Mouse (Mus musculus) yolk sac, embryonic 10.5 days (tissue): Measurements from ENCODE around the gene Arid5b.

ENCODE experiments used
- DNase-seq: peaks from one replicate; pipeline ENCODE4 v3.0.0-alpha.2; 2017; ENCODE audit warnings: low spot score

Gene Arid5b

DNA sequence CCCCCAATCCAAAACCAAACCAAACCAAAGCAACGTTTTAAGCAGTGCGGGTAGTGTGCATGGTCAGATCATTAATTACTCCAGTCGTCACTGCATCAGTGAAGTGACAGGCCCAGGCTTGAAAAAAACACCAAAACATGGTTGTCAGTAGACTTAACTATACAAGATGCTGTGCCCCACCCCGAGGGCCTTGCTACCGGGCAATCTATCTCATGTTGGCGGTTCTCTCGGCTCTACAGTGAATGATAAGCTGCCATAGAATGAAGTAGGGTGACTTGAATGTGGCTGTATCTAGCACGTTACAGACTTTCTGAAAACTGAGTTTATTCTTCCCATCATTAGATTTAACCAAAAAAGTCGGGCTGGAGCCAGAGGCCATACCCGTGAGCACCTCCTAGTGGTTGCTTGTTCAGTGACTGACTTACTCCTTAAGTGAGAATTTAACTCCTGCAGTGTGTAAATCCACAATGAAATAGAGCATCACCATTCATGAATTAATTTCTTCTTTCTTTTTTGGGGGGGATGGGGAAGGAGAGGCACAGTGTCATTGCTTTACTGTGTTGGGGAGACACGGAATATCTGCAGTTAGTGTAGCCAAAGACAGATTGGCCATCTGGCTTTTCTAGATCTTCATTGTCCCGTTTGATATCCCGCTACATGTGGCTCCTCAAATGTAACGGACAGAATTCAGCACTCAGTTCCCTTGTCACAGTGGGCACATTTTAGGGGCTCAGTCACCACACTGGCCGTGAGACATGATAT lies 188.9 kb downstream of the Arid5b start:
- no peak for DNase-seq

DNA sequence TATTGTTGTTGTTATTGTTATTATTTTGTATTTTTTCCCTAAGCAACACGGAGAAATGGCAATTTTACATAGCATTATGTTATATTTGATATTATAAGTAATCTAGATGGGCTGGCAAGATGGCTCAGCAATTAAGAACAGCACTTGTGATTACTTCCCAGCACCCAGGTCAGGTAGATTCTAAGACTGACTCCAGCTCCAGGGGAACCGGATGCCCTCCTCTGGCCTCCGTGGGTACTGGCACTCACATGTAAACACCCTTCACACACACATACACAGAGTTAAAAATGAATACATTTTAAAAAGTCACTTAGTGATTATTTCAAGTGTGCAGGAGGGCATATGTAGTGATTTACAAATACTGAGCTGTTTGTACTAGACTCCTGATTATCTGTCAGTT lies 190.8 kb downstream of the Arid5b start:
- no peak for DNase-seq

DNA sequence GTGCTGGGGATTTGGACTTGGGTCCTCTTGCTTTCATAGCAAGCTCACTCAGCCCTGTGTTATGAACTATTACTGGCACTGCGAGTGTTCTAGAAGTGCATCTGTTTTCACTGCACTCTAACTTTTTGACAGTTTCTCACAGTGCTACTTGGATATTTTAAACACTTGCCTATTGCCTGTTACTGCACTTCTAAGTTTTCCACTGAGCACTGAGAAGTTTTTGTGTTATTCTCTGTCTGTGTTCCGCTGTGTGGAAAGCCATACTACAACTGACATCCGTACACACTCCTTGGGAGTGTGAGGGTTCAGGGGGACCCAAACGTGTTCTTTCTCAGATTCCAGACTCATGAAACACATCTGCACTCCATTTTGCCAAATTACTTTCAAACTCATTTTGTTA lies 191.6 kb downstream of the Arid5b start:
- DNase-seq: no peak

DNA sequence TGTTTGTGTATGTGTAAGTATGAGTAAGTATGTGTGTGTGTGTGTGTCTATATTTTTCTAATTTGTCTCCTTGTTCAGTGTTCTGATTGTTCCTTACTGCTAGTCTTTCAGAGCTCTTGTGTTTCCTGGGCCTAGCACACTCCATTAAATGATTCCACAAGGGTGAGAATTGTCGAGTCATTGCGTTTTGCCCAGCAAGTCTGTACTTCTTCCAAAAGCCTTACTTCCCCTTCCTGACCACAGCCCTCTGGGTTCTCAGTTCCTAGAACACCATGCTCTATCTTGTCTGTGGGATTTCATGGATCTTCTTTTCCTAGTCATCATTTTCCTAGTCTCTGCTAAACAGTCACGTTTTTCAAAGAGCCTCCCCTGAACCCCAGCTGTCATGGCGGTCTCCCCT lies 193.0 kb downstream of the Arid5b start:
- DNase-seq: no peak

DNA sequence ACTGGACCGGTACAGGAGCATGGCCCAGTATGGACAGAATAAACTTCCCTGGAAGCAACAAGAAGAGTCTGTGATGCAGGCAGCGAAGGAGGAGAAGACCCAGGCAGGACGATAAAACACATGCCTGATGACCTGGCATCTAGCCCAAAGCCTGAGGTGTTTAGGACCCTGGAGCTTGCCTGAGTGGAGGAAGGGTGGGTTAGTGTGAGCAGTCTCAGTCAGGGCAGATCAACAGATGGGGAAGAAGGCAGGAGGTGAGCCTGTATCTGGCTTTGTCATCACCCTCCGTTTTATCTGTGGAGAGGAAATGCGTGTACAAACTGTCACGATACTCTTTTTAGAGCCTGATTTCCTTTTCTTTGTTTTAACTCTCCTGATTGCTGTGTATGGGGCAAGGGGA lies 196.8 kb downstream of the Arid5b start:
- no peak for DNase-seq

DNA sequence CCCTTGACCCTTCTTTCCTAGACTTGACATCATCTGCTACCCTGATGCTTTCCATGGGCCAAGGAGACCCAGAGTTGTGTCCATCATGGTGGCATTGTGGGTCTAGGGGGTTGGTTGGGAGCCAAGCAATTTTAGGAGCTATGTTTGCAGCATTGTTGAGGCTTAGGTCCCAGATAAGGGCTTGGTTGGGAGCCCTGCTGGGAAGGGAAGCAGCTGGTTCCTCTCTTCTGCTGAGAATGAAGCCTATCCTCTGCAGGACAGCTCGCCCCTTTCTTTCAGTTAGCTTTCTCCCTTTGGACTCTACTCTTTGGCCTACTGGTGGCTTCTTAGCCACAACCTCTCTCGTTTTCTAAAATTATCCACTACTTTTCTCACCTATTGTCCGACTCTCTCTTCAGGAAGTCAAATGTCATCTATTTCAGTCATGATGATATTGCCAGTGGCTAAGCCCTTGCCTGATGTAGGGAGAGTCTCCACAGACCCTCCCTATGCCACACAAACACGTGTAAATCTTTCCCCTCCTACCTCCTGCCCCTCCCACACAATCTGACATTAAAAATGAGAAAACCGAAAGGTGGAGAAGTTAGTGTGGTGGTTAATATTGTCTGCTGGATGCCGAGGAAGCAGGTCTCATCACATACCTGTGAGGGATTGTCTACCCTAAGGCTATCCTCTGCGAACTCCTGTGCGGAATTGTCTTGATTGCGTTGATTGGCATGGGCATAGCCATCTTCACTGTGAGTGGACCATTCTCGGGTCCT lies 198.4 kb downstream of the Arid5b start:
- DNase-seq: no peak

DNA sequence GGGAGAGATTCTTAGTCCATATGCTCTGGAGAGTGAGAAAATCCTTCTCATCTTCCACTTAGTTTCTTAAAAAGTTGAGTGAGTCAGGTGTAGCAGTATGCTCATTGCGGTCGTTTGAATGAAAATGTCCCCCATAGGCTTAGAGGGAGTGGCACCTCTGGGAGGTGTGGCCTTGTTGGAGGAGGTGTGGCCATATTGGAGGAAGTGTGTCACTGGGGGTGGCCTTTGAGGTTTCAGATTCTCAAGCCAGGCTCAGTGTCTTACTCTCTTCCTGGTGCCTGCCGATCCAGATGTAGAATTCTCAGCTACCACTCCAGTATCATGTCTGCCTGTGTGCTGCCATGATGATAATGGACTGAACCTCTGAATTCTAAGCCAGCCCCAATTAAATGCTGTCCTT lies 199.8 kb downstream of the Arid5b start:
- no peak for DNase-seq

DNA sequence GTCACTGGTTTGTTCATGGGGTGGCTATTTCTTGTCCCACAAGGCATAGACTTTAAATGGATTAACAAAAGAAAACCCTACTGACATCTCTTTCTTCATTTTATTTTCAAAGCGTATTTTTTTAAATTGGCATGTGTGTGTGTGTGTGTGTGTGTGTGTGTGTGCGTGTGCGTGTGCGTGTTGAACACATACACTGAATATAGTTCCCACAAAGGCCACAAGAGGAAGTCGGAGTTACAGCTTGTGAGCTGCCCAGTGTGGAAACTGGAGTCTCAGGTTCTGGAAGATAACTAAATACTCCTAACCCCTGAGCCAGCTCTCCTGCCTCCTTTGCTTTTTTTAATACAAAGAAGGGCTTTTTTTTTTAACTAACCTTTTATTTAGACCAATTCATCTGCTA lies 203.4 kb downstream of the Arid5b start:
- DNase-seq: no peak

DNA sequence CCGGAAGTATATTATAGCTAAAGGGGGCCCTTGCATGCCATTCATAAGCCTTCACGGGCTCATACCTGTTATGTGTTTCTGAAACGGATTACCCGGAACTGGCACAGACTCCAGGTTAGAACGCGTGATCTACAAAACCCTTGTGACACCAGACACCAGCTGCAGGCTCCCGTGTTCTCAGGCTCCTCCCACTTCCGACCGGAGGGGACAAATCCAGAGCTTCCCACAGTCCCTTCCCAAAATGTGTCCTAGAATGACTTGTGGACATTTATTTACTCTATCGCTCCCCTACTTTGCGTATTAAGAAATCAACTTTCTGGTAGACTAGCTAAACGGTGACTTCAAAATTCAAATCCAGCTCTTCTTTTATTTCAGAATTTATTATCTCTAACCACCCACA lies 204.2 kb downstream of the Arid5b start:
- no peak for DNase-seq

DNA sequence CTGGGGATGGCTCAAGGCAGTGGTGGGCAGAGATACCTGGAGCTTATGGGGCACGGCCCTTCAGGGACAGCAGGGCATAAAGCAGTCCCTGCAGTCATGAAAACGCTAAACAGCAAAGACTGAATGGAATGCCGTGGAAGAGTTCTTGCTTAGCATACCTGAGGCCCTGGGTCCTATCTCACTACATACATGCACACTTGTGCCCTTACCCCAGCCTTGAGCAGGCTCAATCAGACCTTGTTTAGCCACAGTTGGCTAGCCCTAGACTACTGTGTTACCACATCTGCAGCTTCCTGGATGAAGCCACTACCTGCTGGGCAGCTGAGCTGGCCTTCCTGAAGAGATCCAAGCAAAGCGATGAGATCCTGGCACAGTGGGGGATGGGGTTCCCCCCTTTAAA lies 205.9 kb downstream of the Arid5b start:
- DNase-seq: no peak

DNA sequence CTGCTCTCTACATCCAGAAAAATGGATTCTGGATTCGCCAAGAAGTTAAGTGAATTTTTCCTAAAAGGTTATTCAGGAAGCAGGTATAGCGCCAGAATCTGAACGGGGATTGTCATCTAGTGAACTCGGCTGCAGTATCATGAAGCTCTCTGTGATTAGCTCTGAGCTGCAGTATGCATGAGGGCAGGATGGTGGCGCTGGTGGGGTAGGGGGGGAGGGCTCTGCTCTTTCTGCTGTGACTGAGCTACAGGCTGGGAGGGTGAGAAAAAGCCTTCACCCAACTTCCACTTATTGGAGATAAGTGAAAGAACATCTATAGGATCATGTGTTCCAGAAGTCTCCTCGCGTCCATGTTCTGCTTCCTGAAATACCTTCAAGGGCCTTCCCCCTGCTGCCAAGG lies 207.5 kb downstream of the Arid5b start:
- DNase-seq: no peak

DNA sequence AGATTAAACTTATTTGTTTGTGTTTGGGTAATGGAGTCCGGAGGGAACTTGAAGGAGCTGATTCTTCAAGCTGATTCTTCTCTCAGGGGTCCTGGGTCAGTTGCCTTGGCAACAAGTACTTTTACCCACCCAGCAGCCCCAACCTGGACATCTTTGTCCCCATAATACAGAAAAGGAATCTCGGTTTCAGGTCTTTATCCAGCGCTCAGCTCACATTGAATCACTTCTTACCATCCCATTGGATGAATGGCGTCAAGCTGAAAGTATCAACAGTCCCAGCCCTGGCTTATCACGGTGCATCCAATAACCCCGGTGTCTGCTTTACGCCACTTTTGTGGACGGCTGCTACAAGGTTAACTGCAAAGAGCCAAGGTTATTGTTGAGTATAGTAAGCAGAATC lies 210.1 kb downstream of the Arid5b start:
- no peak for DNase-seq

DNA sequence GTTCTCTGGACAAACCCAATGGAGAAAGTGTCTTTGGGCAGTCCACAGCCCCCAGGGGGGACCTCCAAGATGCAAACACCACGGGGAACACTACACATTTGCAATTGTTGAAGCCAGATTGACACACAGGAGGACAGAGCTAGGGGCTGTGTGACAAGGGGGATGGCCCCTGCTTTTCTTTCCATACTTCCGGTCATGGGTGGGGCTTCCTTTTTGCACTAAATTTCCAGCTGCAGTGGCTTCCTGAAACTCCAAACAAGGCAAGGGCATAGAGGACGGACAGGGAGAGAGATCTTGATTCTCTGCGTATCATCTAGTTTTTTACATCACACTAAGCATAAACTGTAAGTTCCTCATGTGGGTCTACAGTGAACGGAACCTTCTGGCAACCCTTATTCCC lies 210.6 kb downstream of the Arid5b start:
- DNase-seq: no peak

DNA sequence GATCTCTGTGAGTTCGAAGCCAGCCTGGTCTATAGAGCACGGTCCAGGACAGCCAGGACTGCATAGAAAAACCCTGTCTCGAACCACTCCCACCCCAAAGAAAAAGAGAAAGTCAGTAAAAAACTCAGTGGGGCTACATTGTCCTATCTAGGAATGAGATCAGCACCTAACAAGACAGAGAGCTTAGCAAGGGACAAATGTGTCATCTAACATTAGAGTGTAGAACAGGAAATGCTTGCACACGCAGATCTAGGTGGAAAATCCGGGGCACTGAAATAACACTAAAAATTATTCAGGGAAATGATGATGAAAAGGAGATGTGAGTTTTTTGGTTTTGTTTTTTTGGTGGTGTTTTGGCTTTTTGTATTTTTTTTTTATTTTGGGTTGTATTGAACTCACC lies 212.4 kb downstream of the Arid5b start:
- DNase-seq: no peak

DNA sequence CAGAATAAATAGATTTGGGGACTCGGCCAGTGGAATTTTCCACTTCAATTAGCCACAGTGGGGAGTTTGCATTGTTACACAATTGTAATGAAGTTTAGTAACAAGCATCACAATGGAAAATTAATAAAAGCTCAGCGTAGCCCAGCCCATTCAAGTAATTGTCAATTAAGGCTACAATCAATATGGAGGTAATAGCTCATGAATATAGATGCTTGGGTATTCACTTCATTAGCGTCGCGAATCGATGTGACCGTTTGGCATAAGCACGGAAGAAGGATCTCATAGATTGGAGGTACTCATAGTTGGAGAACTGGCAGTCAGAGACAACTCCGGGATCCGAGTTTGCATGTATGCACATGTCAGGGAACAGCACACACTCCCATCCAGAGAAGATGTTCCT lies 214.0 kb downstream of the Arid5b start:
- DNase-seq: no peak

DNA sequence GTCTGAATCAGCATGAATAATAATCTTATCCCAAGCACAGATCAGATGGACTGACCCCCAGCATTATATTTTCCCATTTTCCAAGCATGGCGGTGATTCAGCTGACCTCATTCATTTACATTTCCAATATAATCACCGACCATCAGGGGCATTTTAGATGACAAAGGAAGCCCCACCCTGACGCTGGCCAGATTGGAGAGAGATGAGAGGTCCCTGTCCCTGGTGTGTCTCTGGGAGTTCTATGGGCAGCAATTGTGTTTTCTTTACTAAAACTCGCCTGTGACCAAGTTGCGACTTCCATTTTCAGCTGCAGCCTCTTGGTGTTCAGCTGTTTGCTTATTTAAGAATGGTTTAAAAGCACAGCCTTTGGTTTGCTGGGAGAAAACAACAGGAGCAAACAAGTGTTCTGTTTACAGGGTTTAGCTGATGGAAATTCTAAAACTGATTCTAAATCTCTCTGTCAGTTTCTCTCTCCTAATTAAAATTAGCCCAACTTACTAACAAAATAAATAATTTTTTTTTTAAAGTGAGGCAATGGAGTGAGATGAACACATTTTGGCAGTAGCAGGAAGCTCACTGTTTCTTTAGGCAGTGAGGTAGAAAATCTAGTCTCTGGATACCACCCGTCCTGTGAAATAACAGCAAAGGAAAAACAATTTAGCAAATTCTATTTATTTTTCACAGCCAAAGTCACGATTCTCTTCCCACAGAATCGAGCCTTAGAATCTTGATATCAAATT lies 214.6 kb downstream of the Arid5b start:
- no peak for DNase-seq

DNA sequence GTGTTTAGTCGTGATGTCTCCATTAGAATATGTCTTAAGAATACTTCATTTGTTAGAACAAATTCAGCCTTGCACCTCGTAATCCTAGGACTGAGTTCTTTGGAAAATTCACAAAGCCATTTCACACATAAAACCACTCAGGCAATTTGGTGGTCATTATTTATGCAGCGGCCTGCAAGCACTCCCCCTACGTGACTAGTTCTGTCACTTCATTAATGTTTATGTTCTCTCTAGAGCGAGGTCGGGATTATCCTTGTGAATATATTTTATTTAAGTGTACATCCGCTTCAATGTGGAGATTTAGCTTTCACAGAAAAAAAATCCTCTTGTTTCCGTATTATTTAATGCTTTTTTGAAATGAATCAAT lies 217.3 kb downstream of the Arid5b start:
- no peak for DNase-seq

DNA sequence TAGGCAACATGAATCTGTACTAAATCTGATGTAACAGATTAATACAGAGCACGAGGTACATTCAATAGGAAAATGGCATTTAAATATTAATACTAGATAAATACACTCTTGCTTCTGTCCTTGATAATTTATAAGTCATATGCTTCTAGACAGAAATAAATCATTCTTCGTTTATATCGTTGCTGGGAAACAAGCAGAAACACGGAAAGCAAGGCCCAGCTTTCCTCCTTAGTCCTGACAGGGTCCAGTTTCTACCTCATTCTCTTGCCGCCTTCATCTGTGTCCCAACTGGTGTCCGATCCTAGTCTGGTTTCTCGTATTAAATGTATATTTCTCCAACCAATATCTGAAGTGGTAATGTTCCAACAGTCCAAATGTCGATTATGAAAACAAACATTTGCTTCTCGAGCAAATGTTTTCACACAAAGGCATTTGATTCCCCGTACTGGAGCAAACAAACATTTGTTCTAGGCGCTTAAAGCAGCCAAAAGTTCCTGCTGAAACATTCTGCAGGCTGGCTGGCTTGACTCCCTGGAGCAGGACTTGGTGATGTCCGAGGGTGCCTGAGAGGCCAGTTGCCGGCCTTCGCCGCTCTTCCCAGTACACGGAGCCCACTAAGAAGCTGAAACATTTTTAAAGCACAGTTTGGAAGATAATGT lies 217.8 kb downstream of the Arid5b start:
- DNase-seq: no peak

DNA sequence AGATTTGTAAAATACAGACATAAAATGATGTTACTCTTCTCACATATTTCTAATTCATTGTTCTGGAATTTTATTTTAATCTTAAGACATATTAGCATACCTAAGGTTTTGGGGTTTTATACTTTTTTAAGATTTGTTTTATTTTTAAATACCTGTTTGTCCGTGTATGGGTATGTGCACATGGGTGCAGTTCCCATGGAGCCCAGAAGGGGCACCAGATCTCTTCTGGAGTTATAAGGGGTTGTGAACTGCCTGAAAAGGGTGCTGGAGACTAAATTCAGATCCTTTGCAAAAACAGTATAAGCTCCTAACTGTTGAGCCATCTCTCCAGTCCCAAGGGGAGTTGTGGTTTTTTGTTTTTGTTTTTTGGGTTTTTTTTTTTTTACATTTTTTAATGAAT lies 220.2 kb downstream of the Arid5b start:
- no peak for DNase-seq

DNA sequence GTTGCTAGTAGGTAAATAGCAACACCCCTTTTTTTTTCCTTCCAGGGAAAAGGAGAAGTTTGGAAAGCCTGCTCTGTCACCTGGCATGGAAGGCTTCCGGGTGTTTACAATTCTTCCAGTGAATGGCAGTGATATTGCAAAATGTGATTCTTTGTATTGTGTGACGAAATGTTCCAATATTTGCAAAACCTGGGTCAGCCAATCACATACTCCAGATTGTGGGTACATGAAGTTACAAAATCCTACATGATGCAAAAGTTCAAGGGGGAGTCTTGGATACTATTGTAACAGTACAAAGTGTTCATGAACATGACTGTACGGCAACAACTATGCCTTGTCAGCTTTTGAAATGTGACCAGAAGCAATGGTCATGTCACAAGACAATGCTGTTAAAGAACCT lies 220.7 kb downstream of the Arid5b start:
- no peak for DNase-seq

DNA sequence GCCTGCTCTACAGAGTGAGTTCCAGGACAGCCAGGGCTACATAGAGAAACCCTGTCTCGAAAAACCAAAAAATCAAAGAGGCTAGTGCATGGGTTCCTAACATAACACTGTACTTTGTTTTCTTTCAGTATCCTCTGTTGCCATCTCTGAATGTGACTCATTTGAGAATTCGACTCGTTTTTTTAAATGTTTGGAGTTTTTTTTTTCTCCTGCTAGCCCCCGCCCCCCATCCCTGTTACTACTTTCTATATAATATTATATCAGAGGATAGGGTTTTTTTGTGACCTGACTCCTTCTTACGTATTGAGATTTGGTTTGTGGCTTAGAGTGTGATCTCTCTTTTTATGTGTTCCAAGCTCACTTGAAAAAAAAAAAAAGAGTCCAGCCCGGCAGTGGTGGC lies 223.8 kb downstream of the Arid5b start:
- DNase-seq: no peak

DNA sequence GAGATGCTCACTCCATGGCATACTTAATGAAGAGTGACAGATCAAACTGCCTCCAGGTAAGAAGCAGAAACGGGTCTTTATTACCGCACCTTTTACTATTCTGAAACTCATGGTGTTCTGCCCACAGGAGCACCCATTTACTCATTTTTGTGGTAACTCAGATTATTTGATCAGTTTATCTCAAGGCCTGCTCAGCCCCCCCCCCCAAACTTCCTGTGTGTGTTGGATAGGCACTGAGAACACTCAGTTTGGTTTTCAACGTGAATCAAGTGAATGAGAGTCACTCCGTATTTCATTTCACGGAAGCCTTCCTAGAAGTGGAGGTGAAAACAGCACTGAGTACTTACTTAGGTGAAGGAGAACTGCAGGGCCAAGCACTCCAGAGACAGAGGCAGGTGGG lies 224.4 kb downstream of the Arid5b start:
- no peak for DNase-seq

DNA sequence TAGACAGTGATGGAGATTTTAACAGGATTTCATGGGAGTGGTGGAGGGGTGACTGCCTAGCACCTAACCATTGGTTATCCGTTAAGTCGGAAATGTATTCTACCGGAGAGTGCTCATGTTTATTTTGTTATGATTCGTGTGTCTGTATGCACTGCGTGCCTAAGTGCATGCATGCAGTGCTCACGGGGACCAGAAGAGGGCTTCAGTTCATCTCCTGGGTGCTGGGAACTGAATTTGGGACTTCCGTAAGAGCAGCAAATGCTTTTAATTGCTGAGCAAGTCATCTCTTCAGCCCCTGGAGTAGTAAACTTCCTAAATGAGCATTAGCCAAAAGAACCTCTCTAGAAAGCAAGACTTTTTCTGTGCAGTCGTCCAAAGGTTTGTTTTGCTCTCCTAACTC lies 226.2 kb downstream of the Arid5b start:
- DNase-seq: no peak
